Mouse (Mus musculus): ENCODE measurements around the gene Rcan2.

DNA sequence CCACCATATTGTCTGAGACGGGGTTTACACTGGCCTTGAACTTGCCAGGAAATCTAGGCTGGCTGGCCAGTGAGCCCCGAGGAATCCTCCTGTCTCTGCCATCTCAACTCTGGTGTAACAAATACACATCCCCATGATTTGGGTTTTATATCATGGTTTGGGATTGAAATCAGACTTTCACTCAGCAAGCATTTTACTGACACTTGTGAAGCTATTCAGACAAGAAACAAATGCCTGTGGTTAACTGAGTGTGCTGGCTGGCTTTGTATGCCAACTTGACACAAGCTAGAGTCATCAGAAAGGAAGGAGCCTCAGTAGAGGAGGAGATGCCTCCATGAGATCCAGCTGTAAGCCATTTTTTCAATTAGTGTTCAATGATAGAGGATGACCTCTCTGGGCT, 206.3 kb downstream of the Rcan2 start:
- TF ChIP-seq CTCF (IDR thresholded peaks at IDR 0.05; ENCODE audit: borderline replicate concordance, extremely low read depth, insufficient read depth, insufficient read length) (no peak), POLR2A (IDR thresholded peaks at IDR 0.05; ENCODE audit: borderline replicate concordance, extremely low read depth, insufficient read depth, insufficient read length, poor library complexity, severe bottlenecking) (no peak)
